Mouse (Mus musculus) kidney, postnatal 14 days (tissue): Measurements from ENCODE around the gene Cryba1.

Experiments
- DNase-seq: peaks from one replicate; pipeline ENCODE4 v3.0.0; 2022; ENCODE audit warnings: mixed read lengths

Gene Cryba1

DNA sequence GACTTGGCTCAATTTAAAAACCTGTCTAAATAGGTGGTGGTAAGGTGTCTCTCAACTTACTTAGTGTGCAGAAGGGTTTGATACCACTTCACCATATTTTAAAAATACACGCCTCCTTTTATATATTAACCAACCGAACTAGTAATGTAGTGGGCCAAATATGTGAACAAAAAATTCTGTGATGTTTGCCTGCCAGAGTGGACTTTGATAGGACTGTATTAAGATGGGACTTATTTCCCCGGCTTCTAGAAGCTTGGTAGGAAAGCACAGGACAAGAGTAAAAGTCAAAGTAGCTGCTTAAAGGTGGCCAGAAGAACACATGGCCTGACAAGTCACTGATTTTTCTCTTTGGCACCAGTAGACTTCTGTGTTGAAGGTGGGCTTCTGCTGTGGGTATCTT, 11.3 kb downstream of the Cryba1 start:
- no peak for DNase-seq

DNA sequence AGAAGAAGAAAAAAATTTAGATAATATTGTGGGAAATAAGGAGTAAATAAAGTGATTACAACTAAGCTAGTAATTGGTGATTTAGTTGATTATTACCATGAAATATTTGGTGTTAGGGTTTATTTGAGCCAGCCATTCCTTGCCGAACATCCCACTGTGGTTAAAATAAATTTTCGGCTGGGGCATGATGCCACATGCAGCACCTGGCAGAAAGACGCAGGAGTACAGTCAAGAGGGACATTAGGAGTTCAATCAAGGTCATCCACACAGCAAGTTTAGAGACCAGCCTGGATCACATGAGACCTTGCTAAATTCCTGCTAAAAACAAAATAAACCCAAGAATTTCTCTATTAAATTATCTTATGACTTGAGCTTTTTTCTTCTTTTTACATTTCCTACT, 16.0 kb downstream of the Cryba1 start:
- no peak for DNase-seq

DNA sequence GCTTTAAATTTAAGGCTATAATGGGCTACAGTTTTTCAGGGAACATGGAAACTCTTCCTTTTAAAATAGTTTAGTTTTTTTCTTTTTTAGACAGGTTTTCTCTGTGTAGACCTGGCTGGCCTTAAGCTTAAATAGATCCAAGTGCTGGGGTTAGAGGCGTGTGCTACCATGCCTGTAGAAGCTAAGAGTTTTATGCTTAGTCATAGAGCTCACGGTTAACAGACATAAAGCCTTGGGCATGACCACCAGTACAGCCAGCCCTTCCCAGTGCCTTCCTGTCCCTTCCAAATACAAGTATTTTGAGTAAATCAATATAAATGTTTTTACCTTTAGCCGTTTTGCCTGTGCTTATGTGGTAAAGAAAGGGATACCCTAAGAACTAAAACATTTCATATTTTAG, 19.2 kb downstream of the Cryba1 start:
- DNase-seq = no peak

DNA sequence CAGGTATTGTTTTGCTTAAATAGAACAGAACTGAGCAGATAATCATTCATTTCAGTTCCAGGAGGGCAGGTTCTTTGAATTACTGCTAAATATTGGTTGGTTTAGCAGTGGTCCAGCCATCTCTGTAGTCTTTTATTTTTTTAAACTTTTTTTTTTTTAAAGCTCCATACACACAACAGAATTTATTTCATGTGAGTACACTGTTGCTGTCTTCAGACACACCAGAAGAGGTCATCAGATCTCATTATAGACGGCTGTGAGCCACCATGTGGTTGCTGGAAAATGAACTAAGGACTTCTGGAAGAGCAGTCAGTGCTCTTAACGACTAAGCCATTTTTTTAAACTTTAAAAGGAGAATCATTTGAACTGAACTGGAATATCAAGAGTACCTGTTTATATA, 27.9 kb downstream of the Cryba1 start:
- DNase-seq = no peak

DNA sequence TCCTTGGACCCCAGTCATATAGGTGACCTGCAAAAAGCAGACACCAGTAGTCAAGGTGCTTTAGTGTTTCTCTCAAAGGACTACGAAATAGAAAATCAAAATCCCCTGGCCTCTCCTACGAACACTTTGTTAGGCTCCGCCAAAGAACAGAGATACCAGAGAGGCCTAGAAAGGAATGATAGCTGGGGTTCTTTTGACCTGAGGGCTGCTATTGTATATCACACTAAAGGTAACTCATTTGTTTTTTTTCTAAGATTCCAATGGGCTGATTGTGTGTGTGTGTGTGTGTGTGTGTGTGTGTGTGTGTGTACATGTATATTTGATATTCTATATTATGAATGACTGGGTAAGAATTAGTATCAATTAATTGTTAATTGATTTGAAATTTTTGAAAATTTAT, 32.1 kb downstream of the Cryba1 start:
- DNase-seq = no peak

DNA sequence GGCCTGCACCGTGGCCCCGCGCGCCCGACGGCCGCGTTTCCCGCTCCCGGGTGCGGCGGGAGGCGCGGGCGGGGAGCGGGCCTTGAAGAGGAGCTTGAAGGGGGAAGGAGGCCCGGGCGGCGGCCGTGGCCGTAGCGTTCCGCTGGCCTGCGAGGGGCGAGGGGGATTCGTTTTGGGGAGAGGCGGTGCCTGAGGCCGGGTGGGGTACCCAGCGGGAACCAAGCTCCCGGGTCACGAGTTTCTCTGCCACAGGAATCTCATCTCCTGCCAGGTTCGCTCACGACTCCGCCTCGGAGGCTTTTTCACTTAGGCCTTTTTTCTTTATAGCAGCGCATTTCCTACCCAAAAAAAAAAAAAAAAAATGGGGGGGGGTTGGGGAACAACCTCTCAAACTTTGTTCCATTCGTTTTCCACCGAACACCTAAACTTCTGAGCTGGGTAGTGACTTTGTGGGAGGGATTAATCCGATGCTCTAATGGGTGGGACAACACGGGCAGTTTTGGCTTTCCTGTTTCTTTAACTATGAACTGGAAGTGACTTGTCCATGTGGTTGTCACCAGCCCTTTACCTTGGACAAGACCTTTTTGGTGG, 37.4 kb downstream of the Cryba1 start:
- DNase-seq = peak; percentile 65

DNA sequence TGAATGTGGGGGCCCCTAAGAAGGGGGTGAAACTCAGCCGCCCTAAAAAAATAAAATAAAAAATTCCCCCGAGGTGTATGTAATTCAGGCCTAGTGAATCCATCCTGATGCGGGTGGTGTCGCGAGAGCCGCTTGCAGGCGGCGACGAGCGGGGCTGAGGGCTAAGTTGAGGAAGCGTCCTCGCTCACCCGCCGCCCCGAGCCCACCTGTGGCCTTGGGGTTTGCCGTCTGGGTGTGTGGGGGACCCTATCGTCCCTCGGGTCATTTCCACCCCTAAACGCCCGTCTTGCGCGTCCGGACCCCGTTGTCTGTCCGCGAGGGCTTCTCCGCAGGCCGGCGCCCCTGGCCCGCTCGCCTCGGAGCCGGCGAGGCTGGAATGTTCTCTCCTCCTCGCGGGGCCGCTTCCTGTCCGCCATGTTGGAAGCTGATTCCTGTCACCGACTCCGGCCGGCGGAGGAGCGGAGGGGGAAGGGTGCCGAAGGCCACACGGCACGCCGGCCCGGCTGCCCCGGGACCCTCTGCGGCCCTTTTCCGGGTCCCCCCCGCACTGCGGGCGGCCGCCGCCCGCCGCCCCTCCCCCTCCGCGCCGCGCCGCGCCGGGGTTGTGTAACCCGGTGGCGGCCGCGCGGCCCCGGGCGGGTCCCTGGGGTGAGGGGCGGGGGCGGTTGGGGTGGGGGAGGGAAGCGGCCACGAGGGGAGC, 38.1 kb downstream of the Cryba1 start:
- peak; percentile 84 for DNase-seq

DNA sequence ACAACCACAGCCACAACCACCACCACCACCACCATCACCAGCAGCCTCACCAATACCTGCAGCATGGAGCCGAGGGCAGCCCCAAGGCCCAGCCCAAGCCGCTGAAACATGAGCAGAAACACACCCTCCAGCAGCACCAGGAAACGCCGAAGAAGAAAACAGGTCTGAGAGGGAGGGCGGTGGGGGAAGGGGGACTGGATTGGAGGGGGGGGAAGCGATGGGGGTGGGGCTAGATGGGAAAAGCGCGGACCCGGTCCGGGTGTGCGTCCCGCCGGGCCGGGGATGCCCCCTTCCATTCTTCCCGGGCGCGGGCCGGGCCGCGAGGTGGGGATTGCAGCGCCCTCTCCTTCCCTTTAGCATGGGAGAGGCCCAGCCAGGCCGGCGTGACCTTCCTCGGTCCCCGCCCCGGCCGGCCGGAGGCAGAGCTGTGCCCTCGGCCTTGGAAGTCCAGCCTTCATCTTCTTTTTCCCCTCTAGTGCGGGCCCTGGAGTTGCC, 38.7 kb downstream of the Cryba1 start:
- no peak for DNase-seq

DNA sequence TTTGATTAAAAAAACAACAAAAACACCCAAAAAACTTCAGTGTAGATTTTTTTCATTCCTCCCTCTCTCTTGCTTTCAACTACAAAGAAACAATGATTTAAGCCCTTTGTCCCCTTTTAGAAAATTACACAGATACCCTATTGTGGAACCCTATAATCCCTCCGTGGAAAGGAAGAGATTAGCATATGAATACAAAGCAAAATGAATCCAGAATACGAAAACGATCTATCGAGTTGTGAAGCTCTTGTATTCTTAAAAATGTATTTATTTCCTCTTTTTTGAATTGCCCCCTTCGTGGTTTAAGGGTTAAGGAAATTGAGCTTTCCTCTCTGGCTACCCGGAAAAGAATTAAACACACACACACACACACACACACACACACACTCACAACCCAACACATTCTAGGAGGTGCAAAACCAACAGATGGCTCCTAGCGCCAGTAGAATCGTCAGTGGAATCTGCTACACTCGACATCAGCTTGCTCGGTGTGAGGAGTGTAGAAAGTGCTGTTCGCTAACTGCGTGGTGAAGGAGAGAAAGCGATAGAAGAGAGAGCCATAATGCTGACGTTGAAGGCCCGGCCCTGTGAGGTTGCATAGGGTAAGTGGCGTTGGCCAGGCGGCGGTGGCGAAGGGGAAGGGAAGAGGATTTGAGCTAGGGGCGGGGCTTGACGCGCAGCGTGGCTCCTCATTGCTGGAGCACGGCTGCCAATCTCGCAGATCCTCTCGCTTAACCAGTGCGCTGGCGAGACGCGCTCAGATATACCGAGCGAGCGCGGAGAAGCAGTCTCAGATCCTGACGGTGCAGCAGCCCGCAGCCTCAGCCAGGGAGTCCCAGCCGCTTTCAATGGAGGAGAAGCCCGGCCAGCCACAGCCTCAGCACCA, 39.5 kb downstream of the Cryba1 start, which contains the start of gene Nufip2:
Gene Nufip2 (plus strand): TSS at position 773 of the 883 bp plus-strand sequence.
- DNase-seq = peak; percentile 100

DNA sequence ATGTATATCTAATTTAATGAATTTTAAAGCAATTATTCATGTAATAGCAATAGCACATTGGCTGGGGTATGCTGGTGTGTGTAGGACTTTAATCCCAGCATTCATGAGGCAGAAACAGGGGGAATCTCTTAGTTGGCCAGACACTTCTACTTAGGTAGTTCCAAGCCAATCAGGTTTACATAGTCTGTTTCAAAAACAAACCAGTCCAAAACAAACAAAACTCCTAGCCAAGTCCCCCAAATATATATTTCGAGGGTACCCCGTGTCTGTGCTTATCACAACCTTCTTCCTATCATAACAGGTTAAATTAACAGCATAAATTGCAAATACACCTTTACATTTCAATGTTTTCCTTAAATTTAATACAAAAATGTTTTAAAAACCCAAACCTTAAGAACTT, 40.2 kb downstream of the Cryba1 start:
- DNase-seq = no peak

DNA sequence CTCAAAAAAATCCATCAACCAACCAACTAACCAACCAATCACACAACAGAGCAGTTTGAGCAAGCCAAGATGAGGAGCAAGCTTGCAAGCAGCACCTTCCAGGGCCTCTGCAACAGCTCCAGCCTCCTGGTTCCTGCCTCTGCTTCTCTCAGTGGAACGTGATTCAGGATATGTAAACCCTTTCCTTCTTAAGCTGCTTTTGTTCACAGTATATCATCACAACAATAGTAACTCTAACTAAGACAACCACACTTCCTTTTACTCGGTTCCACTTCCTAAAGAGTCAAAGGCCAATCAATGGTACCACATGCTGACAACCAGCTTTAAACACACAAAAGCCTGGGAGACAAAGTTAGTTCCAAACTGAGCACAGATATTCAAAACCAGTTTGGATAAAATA, 45.1 kb downstream of the Cryba1 start:
- no peak for DNase-seq

DNA sequence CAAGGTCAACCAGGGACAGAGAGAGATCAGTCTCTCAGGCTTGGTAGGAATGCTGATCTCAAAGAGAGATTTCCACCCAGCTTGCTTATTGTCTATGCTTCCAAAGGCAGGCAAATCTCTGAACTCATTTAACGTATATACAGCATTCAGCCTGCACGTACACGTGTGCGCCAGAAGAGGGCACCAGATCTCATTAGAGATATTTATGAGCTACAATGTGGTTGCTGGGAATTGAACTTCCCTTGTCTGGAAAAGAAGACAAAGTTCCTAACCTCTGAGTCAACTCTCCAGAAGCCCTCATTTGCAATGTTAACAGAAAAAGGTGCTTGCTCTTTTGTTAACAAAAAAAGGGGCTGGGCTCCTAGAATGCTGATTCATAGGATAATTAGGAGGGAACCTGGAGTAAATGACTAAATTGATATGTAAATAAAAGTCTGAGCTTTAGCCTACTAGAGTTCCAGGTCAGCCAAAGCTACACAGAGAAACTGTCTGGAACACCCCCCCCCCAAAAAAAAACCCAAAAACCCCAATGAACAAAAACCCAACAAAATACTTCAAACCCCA, 51.6 kb downstream of the Cryba1 start:
- no peak for DNase-seq

DNA sequence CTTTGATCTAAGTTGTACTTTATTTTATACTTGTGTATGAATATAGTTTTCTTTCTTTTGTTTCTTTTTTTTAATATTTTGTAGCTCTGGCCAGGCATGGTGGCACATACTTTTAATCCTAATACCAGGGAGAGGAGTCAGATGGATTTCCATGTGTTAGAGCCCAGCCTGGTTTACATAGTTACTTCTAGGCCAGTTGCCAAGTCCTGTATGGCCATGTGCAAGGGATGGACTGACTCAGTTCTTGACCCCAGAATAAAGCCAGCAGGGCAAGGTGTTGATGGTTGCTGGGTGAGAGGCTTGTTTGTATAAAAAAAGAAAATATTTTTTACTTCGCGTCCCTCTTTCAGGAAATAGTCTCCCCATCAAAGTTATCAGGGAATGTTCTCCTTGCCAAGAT, 52.3 kb downstream of the Cryba1 start:
- DNase-seq = no peak
